Mouse (Mus musculus) lung, embryonic 15.5 days (tissue): ENCODE measurements around the gene Glyr1. TPM values are rescaled to one million over a fixed set of nuclear protein-coding genes. Genes with fewer than 3 reads are reported as not detected.

Experiments used
- ATAC-seq: fragments of 200-750 bp; cut with Nextera tagmentation; 2 replicates; pipeline ENCODE4 v1.8.0; 2017; ENCODE audit warnings: moderate number of reproducible peaks, borderline replicate concordance; ENCODE audit not compliant: low FRiP score, low TSS enrichment; ENCODE audit errors: extremely low read depth
- H3K27ac ChIP-seq: fragments of 300-500 bp; sonication (generic); 2 replicates; pipeline ENCODE4 v1.5.1; 2015; ENCODE audit warnings: moderate library complexity, mild to moderate bottlenecking, inconsistent platforms
- H3K27me3 ChIP-seq: fragments of 300-500 bp; sonication (generic); 2 replicates; pipeline ENCODE4 v1.6.1; 2015; ENCODE audit warnings: inconsistent platforms
- H3K36me3 ChIP-seq: fragments of 300-500 bp; sonication (generic); 2 replicates; pipeline ENCODE4 v1.6.1; 2015; ENCODE audit warnings: inconsistent platforms
- H3K4me1 ChIP-seq: fragments of 300-500 bp; sonication (generic); 2 replicates; pipeline ENCODE4 v1.6.1; 2015; ENCODE audit warnings: inconsistent platforms
- H3K4me2 ChIP-seq: fragments of 300-500 bp; sonication (generic); 2 replicates; pipeline ENCODE4 v1.6.1; 2015; ENCODE audit warnings: inconsistent platforms, mild to moderate bottlenecking, moderate library complexity
- H3K4me3 ChIP-seq: fragments of 300-500 bp; sonication (generic); 2 replicates; pipeline ENCODE4 v1.5.1; 2015; ENCODE audit warnings: mild to moderate bottlenecking, inconsistent platforms
- H3K9ac ChIP-seq: fragments of 300-500 bp; sonication (generic); 2 replicates; pipeline ENCODE4 v1.6.1; 2015; ENCODE audit warnings: inconsistent platforms
- H3K9me3 ChIP-seq: fragments of 300-500 bp; sonication (generic); 2 replicates; pipeline ENCODE4 v1.6.1; 2016; ENCODE audit warnings: inconsistent platforms
- WGBS: fragments of 180-500 bp; shearing (Covaris S2); methylation state at CpG from one replicate; pipeline ENCODE4 v1.1.7; 2015; 5-methylcytosine and 5-hydroxymethylcytosine counted together
- polyA plus RNA-seq: library from polyadenylated mRNA; unstranded; fragments of >200 nt; fragmentation: Nextera tagmentation; extraction: Ambion mirVana; gene quantifications from 2 replicates; pipeline ENCODE4 v1.2.1, GENCODE M21; 2015

The Glyr1 gene
- polyA plus RNA-seq, 1 experiment from 2014 or later: 153 TPM

- peak; percentile 56 for ATAC-seq
- H3K4me1 ChIP-seq: peaks cover 26% of the 10 kb centered on the region
- peak overlapping the region; percentile 95 for H3K9ac ChIP-seq
- WGBS: under 1% methylated on average over 38 of the region's 38 CpGs
- H3K9me3 ChIP-seq: no peaks in the 10 kb centered on the region
- H3K27ac ChIP-seq: peak overlapping the region; percentile 86
- no peaks in the 10 kb centered on the region for H3K27me3 ChIP-seq
- H3K4me3 ChIP-seq: peak overlapping the region; percentile 80
- H3K36me3 ChIP-seq: peaks cover 37% of the 10 kb centered on the region
- H3K4me2 ChIP-seq: peak overlapping the region; percentile 82
These were observed 385 bp downstream of the Glyr1 start for GRCm38 (mm10) chr16:5049182-5049773.

- H3K4me2 ChIP-seq: no peak overlapping the region
These were observed 4.3 kb downstream of the Glyr1 start for GRCm38 (mm10) chr16:5045322-5045721.

GRCm38 (mm10) chr16:5036649-5037234, 12.9 kb downstream of the Glyr1 start:
- H3K9me3 ChIP-seq: no peaks in the 10 kb centered on the region
- 77% methylated on average over 5 of the region's 5 CpGs for WGBS
- H3K4me3 ChIP-seq: no peak overlapping the region
- H3K4me1 ChIP-seq: no peaks in the 10 kb centered on the region
- H3K36me3 ChIP-seq: peaks cover 93% of the 10 kb centered on the region
- no peak overlapping the region for H3K27ac ChIP-seq
- H3K4me2 ChIP-seq: no peak overlapping the region
- H3K27me3 ChIP-seq: no peaks in the 10 kb centered on the region
- no peak for ATAC-seq
- H3K9ac ChIP-seq: no peak overlapping the region

More at GRCm38 (mm10) chr16:5045322-5045721, 4.3 kb downstream of the Glyr1 start:
- Histone ChIP-seq H3K36me3 (peaks cover 67% of the 10 kb centered on the region), H3K9me3 (no peaks in the 10 kb centered on the region), H3K9ac (no peak overlapping the region), H3K27me3 (no peaks in the 10 kb centered on the region), H3K4me1 (peaks cover 17% of the 10 kb centered on the region), H3K27ac (no peak overlapping the region), H3K4me3 (no peak overlapping the region)
- 92% methylated on average over 3 of the region's 3 CpGs for WGBS
- ATAC-seq: no peak

- H3K9me3 ChIP-seq: no peaks in the 10 kb centered on the region
- no peak overlapping the region for H3K4me3 ChIP-seq
- no peak overlapping the region for H3K27ac ChIP-seq
- no peaks in the 10 kb centered on the region for H3K27me3 ChIP-seq
- no peak overlapping the region for H3K4me2 ChIP-seq
- H3K9ac ChIP-seq: no peak overlapping the region
- ATAC-seq: no peak
- H3K4me1 ChIP-seq: no peaks in the 10 kb centered on the region
- H3K36me3 ChIP-seq: peaks cover 93% of the 10 kb centered on the region
- 96% methylated on average over 3 of the region's 3 CpGs for WGBS
These were observed 14.1 kb downstream of the Glyr1 start for GRCm38 (mm10) chr16:5035591-5035990.

- no peak overlapping the region for H3K9ac ChIP-seq
- no peak overlapping the region for H3K4me2 ChIP-seq
- no peak for ATAC-seq
- no peaks in the 10 kb centered on the region for H3K27me3 ChIP-seq
- WGBS: 36% methylated on average over 2 of the region's 2 CpGs
- H3K9me3 ChIP-seq: no peaks in the 10 kb centered on the region
- no peak overlapping the region for H3K4me3 ChIP-seq
- no peak overlapping the region for H3K27ac ChIP-seq
- no peaks in the 10 kb centered on the region for H3K4me1 ChIP-seq
- H3K36me3 ChIP-seq: peaks cover 99% of the 10 kb centered on the region
These were observed 19.8 kb downstream of the Glyr1 start for GRCm38 (mm10) chr16:5029847-5030246.

GRCm38 (mm10) chr16:5024021-5024420, 25.6 kb downstream of the Glyr1 start:
- no peak for ATAC-seq
- Histone ChIP-seq H3K4me3 (no peak overlapping the region), H3K27me3 (no peaks in the 10 kb centered on the region), H3K27ac (no peak overlapping the region), H3K4me1 (no peaks in the 10 kb centered on the region), H3K4me2 (no peak overlapping the region), H3K36me3 (peaks cover 94% of the 10 kb centered on the region), H3K9ac (no peak overlapping the region), H3K9me3 (no peaks in the 10 kb centered on the region)
- 86% methylated on average over 3 of the region's 3 CpGs for WGBS

- no peak overlapping the region for H3K4me2 ChIP-seq
- H3K9me3 ChIP-seq: no peaks in the 10 kb centered on the region
- H3K9ac ChIP-seq: no peak overlapping the region
- H3K36me3 ChIP-seq: peaks cover 54% of the 10 kb centered on the region
- no peaks in the 10 kb centered on the region for H3K27me3 ChIP-seq
- no peak overlapping the region for H3K4me3 ChIP-seq
- ATAC-seq: no peak
- H3K27ac ChIP-seq: no peak overlapping the region
- peaks cover 9% of the 10 kb centered on the region for H3K4me1 ChIP-seq
- whole genome bisulfite sequencing: 77% methylated on average over 4 of the region's 4 CpGs
These were observed 35.1 kb downstream of the Glyr1 start for GRCm38 (mm10) chr16:5014578-5014977.

- H3K27ac ChIP-seq: peak within 1 kb of the TSS; percentile 58; the same call in 1 of the 2 replicates
- peak; percentile 98 for ATAC-seq
- WGBS: under 1% methylated on average over 63 of the region's 63 CpGs
- no peaks in the 10 kb centered on the region for H3K27me3 ChIP-seq
- peaks cover 41% of the 10 kb centered on the region for H3K36me3 ChIP-seq
- H3K9ac ChIP-seq: peak within 1 kb of the TSS; percentile 64
- H3K9me3 ChIP-seq: no peaks in the 10 kb centered on the region
- peak within 1 kb of the TSS; percentile 85 for H3K4me2 ChIP-seq
- H3K4me1 ChIP-seq: peaks cover 9% of the 10 kb centered on the region
- peak within 1 kb of the TSS; percentile 82 for H3K4me3 ChIP-seq
These were observed 36.4 kb downstream of the Glyr1 start, which contains the start of gene Rogdi for GRCm38 (mm10) chr16:5013054-5013838. TSS of gene Rogdi (minus strand) at chr16:5013553.

GRCm38 (mm10) chr16:5012036-5013005, 37.3 kb downstream of the Glyr1 start:
- Histone ChIP-seq H3K4me3 (peak overlapping the region; percentile 82), H3K27ac (no peak overlapping the region), H3K27me3 (no peaks in the 10 kb centered on the region), H3K4me2 (peak overlapping the region; percentile 85), H3K9me3 (no peaks in the 10 kb centered on the region), H3K4me1 (peaks cover 9% of the 10 kb centered on the region), H3K36me3 (peaks cover 32% of the 10 kb centered on the region), H3K9ac (peak overlapping the region; percentile 64)
- ATAC-seq: no peak
- WGBS: 41% methylated on average over 13 of the region's 13 CpGs

- 84% methylated on average over 7 of the region's 7 CpGs for WGBS
- Histone ChIP-seq H3K4me2 (no peak overlapping the region), H3K4me1 (peaks cover 9% of the 10 kb centered on the region), H3K9me3 (no peaks in the 10 kb centered on the region), H3K36me3 (peaks cover 22% of the 10 kb centered on the region), H3K4me3 (no peak overlapping the region), H3K9ac (no peak overlapping the region), H3K27me3 (no peaks in the 10 kb centered on the region), H3K27ac (no peak overlapping the region)
- no peak for ATAC-seq
These were observed 38.4 kb downstream of the Glyr1 start for GRCm38 (mm10) chr16:5011285-5011684.

GRCm38 (mm10) chr16:5010371-5010935, 39.2 kb downstream of the Glyr1 start:
- Histone ChIP-seq H3K4me2 (no peak overlapping the region), H3K9ac (no peak overlapping the region), H3K4me1 (peaks cover 9% of the 10 kb centered on the region), H3K27ac (no peak overlapping the region), H3K4me3 (no peak overlapping the region), H3K36me3 (peaks cover 13% of the 10 kb centered on the region), H3K27me3 (no peaks in the 10 kb centered on the region), H3K9me3 (no peaks in the 10 kb centered on the region)
- 88% methylated on average over 10 of the region's 10 CpGs for WGBS
- ATAC-seq: no peak
